Mouse (Mus musculus): ENCODE measurements around the gene Hrg. TPM values are rescaled to one million over a fixed set of nuclear protein-coding genes. Genes with fewer than 3 reads are reported as not detected.

The Hrg gene
- total and polyA plus RNA-seq, 3 experiments, result not detected

- no peak for DNase-seq (ENCODE audit: low read depth, low spot score)
- Histone ChIP-seq H3K9me3 (replicated peaks; ENCODE audit: insufficient read depth, low read length) (no peaks in the 10 kb centered on the region), H3K36me3 (ENCODE audit: control insufficient read depth in 1 of 2, insufficient read depth in 2 of 2, low read length in 2 of 2) (peaks cover 0 to 2% of the 10 kb centered on the region in 2 experiments; a peak in 2 of 4 replicates), H3K79me2 (ENCODE audit: control insufficient read depth, insufficient read depth, low read length, poor library complexity) (no peaks in the 10 kb centered on the region), H3K27me3 (ENCODE audit: control insufficient read depth in 1 of 2, insufficient read depth in 2 of 2, low read length in 2 of 2) (peaks cover 0 to 2% of the 10 kb centered on the region in 2 experiments; a peak in 3 of 4 replicates), H3K9ac (ENCODE audit: control insufficient read depth, low read depth, low read length, poor library complexity, severe bottlenecking) (no peak within 1 kb of the TSS), H3K27ac (ENCODE audit: control insufficient read depth, low read depth, low read length) (no peak within 1 kb of the TSS), H3K4me3 (ENCODE audit: control insufficient read depth in 1 of 2, insufficient read depth in 1 of 2, low read depth in 2 of 2, low read length in 2 of 2) (no peak within 1 kb of the TSS), H3K4me1 (ENCODE audit: control insufficient read depth in 1 of 2, insufficient read depth in 2 of 2, low read length in 2 of 2) (peaks cover 0 to 5% of the 10 kb centered on the region in 2 experiments; a peak in 2 of 4 replicates)
- TF ChIP-seq MEF2A (IDR thresholded peaks at IDR 0.05; ENCODE audit: extremely low read depth, insufficient replicate concordance, low read depth, low read length, poor library complexity, severe bottlenecking), result no peak
- TF ChIP-seq RCOR1 (IDR thresholded peaks at IDR 0.05; ENCODE audit: low read depth, low read length), result no peak
- no peak for TF ChIP-seq MXI1 (IDR thresholded peaks at IDR 0.05; ENCODE audit: low read depth, low read length)
- TF ChIP-seq SIN3A (IDR thresholded peaks at IDR 0.05; ENCODE audit: low read length), result no peak
- TF ChIP-seq BHLHE40 (IDR thresholded peaks at IDR 0.05; ENCODE audit: borderline replicate concordance, low read depth, low read length), result no peak
- no peak for TF ChIP-seq TAL1 (IDR thresholded peaks at IDR 0.05; ENCODE audit: low read length)
Observed at GRCm38 (mm10) chr16:22918034-22918433, 32.8 kb upstream of the Hrg start, which contains the start of gene Fetub. Gene Fetub, plus strand, starts transcription at chr16:22918334.

- Histone ChIP-seq H3K9me3 (replicated peaks; ENCODE audit: insufficient read depth, low read length) (no peaks in the 10 kb centered on the region), H3K9ac (ENCODE audit: control insufficient read depth, low read depth, low read length, poor library complexity, severe bottlenecking) (no peak overlapping the region), H3K4me1 (ENCODE audit: control insufficient read depth in 1 of 2, insufficient read depth in 2 of 2, low read length in 2 of 2) (peaks cover 0 to 5% of the 10 kb centered on the region in 2 experiments; a peak in 2 of 4 replicates), H3K4me3 (ENCODE audit: control insufficient read depth in 1 of 2, insufficient read depth in 1 of 2, low read depth in 2 of 2, low read length in 2 of 2) (no peak overlapping the region), H3K79me2 (ENCODE audit: control insufficient read depth, insufficient read depth, low read length, poor library complexity) (no peaks in the 10 kb centered on the region), H3K36me3 (ENCODE audit: control insufficient read depth in 1 of 2, insufficient read depth in 2 of 2, low read length in 2 of 2) (peaks cover 0 to 2% of the 10 kb centered on the region in 2 experiments; a peak in 2 of 4 replicates), H3K27me3 (ENCODE audit: control insufficient read depth in 1 of 2, insufficient read depth in 2 of 2, low read length in 2 of 2) (peaks cover 0 to 2% of the 10 kb centered on the region in 2 experiments; a peak in 2 of 4 replicates), H3K27ac (ENCODE audit: control insufficient read depth, low read depth, low read length) (no peak overlapping the region)
- DNase-seq (ENCODE audit: low read depth, low spot score), result no peak
- no peak for TF ChIP-seq ZMIZ1 (IDR thresholded peaks at IDR 0.05; ENCODE audit: low read depth, low read length)
- TF ChIP-seq TCF12 (IDR thresholded peaks at IDR 0.05; ENCODE audit: low read depth, low read length), result no peak
- TF ChIP-seq MAZ (IDR thresholded peaks at IDR 0.05; ENCODE audit: low read depth, low read length), result no peak
- TF ChIP-seq ZC3H11A (IDR thresholded peaks at IDR 0.05; ENCODE audit: low read depth, low read length), result no peak
- TF ChIP-seq RAD21 (IDR thresholded peaks at IDR 0.05; ENCODE audit: low read depth, low read length), result no peak
- TF ChIP-seq HCFC1 (IDR thresholded peaks at IDR 0.05; ENCODE audit: low read depth, low read length), result no peak
- no peak for TF ChIP-seq EP300 (IDR thresholded peaks at IDR 0.05; ENCODE audit: low read depth in 1 of 2, low read length in 2 of 2)
- no peak for TF ChIP-seq ZKSCAN1 (IDR thresholded peaks at IDR 0.05; ENCODE audit: low read depth, low read length)
- no peak for TF ChIP-seq GATA1 (IDR thresholded peaks at IDR 0.05; ENCODE audit: low read depth, low read length)
- TF ChIP-seq NRF1 (IDR thresholded peaks at IDR 0.05; ENCODE audit: insufficient read depth, low read depth, low read length, poor library complexity, severe bottlenecking), result no peak
Observed at GRCm38 (mm10) chr16:22918664-22919312, 32.1 kb upstream of the Hrg start.
